Mouse (Mus musculus) kidney, adult 8-10 months (tissue): ENCODE measurements around the gene Carmil2.

ENCODE experiments used
- DNase-seq, 2 experiments: peaks; one replicate each; pipeline ENCODE4 v3.0.0; 2022

Carmil2 gene

GRCm38 (mm10) chr8:105727397-105728124 lies 41.5 kb downstream of the Carmil2 start:
- peak; percentile 54 to 72 for DNase-seq

GRCm38 (mm10) chr8:105732186-105732585 lies 46.1 kb downstream of the Carmil2 start:
- DNase-seq = no peak

GRCm38 (mm10) chr8:105739216-105739615 lies 53.1 kb downstream of the Carmil2 start:
- DNase-seq = no peak

GRCm38 (mm10) chr8:105743301-105743700 lies 57.2 kb downstream of the Carmil2 start:
- DNase-seq = no peak
